Mouse (Mus musculus): ENCODE data around the gene Kif17. TPM values are rescaled to one million over a fixed set of nuclear protein-coding genes. Genes with fewer than 3 reads are reported as not detected.

Kif17 gene
- total and polyA plus RNA-seq, 2 experiments from 2014 or later: 0.11 TPM

DNA sequence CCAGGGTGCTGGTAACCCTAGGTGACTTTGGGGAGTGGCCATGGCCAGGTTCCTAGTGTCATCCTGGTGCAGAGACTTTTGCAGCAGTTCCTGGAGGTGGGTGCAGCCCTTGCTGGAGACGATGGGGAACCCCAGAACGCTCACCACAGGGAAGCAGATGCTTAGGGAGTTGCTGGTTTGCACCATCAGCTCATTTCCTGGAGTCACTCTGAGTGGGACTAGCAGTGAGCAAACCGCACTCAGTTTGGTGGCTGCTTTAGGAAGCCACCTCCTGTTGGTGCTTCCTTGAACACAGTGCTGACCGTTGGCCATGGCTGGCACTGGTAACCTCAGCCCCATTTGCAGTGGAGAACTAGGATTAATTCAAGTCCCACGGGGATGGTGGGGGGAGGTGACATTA, 9.2 kb downstream of the Kif17 start:
- Histone ChIP-seq H3K27me3 (ENCODE audit: control insufficient read depth, insufficient read depth, low read length) (peaks cover 19% of the 10 kb centered on the region), H3K27ac (ENCODE audit: low read depth) (no peak overlapping the region), H3K9ac (replicated peaks; ENCODE audit: low read depth, low read length) (no peak overlapping the region), H3K4me3 (ENCODE audit: low read depth, low read length) (no peak overlapping the region), H3K4me2 (ENCODE audit: low read depth, low read length) (no peak overlapping the region), H3K36me3 (replicated peaks; ENCODE audit: control insufficient read depth, insufficient read depth, low read length) (no peaks in the 10 kb centered on the region), H3K4me1 (ENCODE audit: control insufficient read depth, insufficient read depth) (no peaks in the 10 kb centered on the region), H3K9me3 (replicated peaks; ENCODE audit: control insufficient read depth, low read length) (no peaks in the 10 kb centered on the region)
- ATAC-seq (ENCODE audit: insufficient read depth, low read depth) (no peak), DNase-seq (ENCODE audit: low spot score) (no peak)
- 59% methylated on average over 5 of the region's 5 CpGs for WGBS
- TF ChIP-seq CTCF (IDR thresholded peaks at IDR 0.05; ENCODE audit: low read depth): no peak
- TF ChIP-seq EP300 (IDR thresholded peaks at IDR 0.05; ENCODE audit: low read depth): no peak

DNA sequence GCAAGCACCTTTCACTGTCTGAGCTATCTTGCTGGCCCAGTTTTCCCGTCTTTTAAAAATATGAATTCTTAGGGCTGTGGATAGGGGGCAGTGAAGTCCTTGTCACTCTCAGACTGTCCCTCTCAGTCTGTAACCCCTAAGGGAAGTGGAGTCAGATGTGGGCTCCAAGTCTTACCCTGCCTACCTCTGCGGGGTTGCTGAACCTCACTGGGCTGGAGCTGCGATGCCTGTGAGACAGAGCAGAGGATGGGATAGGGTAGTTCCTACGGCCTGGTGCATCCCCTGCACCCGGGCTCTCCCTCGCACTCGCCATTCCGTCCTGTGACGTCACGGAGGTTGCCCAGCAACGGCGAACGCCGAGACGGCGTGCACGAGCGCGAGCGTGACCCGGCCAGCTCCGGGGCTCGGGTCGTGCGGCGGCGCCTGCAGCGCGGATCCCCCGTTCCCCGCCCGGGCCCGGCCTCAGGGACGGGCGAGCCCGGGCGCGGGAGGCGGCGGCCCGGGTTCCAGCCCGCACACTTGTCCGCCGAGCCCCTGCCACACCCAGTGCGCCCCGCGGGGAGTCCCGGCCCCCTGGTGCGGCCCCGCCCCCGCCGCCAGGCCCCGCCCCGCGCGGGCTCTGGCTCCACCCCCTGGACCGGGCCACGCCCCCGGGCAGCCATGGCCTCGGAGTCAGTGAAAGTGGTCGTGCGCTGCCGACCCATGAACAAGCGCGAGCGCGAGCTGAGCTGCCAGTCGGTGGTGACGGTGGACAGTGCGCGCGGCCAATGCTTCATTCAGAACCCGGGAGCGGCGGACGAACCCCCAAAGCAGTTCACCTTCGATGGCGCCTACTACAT, 11.8 kb downstream of the Kif17 start:
- peak; percentile 53 for DNase-seq (ENCODE audit: low spot score)
- Histone ChIP-seq H3K27ac (ENCODE audit: low read depth) (no peak overlapping the region), H3K9me3 (replicated peaks; ENCODE audit: control insufficient read depth, low read length) (no peaks in the 10 kb centered on the region; the same call in 1 of the 2 replicates), H3K4me1 (ENCODE audit: control insufficient read depth, insufficient read depth) (no peaks in the 10 kb centered on the region), H3K9ac (replicated peaks; ENCODE audit: low read depth, low read length) (0 out of 2 replicates have a peak overlapping the region, but pooled peaks have one; percentile 2), H3K4me3 (ENCODE audit: low read depth, low read length) (peak overlapping the region; percentile 60), H3K27me3 (ENCODE audit: control insufficient read depth, insufficient read depth, low read length) (peaks cover 17% of the 10 kb centered on the region), H3K36me3 (replicated peaks; ENCODE audit: control insufficient read depth, insufficient read depth, low read length) (no peaks in the 10 kb centered on the region), H3K4me2 (ENCODE audit: low read depth, low read length) (peak overlapping the region; percentile 70)
- ATAC-seq (ENCODE audit: insufficient read depth, low read depth): peak; percentile 92
- WGBS: under 1% methylated on average over 51 of the region's 78 CpGs
- TF ChIP-seq EP300 (IDR thresholded peaks at IDR 0.05; ENCODE audit: low read depth) (no peak), CTCF (IDR thresholded peaks at IDR 0.05; ENCODE audit: low read depth) (no peak)

DNA sequence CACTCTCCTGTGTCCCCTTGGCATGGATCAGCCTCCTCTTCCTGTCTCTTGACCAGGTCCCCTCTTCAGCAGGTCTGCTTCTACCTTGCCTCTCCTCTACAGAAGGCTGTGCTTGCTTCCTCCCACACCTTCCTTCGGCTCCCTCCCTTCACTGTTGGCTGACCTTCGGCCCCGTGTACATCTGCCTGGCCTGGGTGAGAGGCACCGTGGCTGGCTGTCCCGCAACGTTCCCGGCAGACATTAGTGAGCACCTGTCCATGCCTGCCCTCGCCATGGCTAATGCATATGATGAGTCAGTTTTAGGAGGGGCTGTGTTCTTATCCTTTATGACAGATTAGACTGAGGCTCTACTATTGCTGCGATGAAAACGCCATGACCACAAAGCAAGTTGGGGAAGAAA, 17.6 kb downstream of the Kif17 start:
- no peak overlapping the region for H3K4me2 ChIP-seq (ENCODE audit: low read depth, low read length)
- H3K9ac ChIP-seq (replicated peaks; ENCODE audit: low read depth, low read length): no peak overlapping the region
- WGBS: 85% methylated on average over 10 of the region's 10 CpGs
- H3K27ac ChIP-seq (ENCODE audit: low read depth): no peak overlapping the region
- no peaks in the 10 kb centered on the region; the same call in 1 of the 2 replicates for H3K9me3 ChIP-seq (replicated peaks; ENCODE audit: control insufficient read depth, low read length)
- H3K4me1 ChIP-seq (ENCODE audit: control insufficient read depth, insufficient read depth): no peaks in the 10 kb centered on the region
- no peaks in the 10 kb centered on the region for H3K36me3 ChIP-seq (replicated peaks; ENCODE audit: control insufficient read depth, insufficient read depth, low read length)
- H3K4me3 ChIP-seq (ENCODE audit: low read depth, low read length): no peak overlapping the region
- TF ChIP-seq CTCF (IDR thresholded peaks at IDR 0.05; ENCODE audit: low read depth): no peak
- TF ChIP-seq EP300 (IDR thresholded peaks at IDR 0.05; ENCODE audit: low read depth): no peak
- H3K27me3 ChIP-seq (ENCODE audit: control insufficient read depth, insufficient read depth, low read length): peaks cover 8% of the 10 kb centered on the region
- DNase-seq (ENCODE audit: low spot score): no peak
- no peak for ATAC-seq (ENCODE audit: insufficient read depth, low read depth)

- H3K9me3 ChIP-seq (replicated peaks; ENCODE audit: control insufficient read depth, low read length): no peaks in the 10 kb centered on the region
- H3K4me1 ChIP-seq (ENCODE audit: control insufficient read depth, insufficient read depth): no peaks in the 10 kb centered on the region
- no peak for TF ChIP-seq EP300 (IDR thresholded peaks at IDR 0.05; ENCODE audit: low read depth)
- TF ChIP-seq CTCF (IDR thresholded peaks at IDR 0.05; ENCODE audit: low read depth): no peak
- DNase-seq (ENCODE audit: low spot score) (peak; percentile 15), ATAC-seq (ENCODE audit: insufficient read depth, low read depth) (peak; percentile 50)
- H3K4me3 ChIP-seq (ENCODE audit: low read depth, low read length): no peak overlapping the region
- no peaks in the 10 kb centered on the region for H3K36me3 ChIP-seq (replicated peaks; ENCODE audit: control insufficient read depth, insufficient read depth, low read length)
- H3K9ac ChIP-seq (replicated peaks; ENCODE audit: low read depth, low read length): no peak overlapping the region
- no peak overlapping the region for H3K27ac ChIP-seq (ENCODE audit: low read depth)
- no peaks in the 10 kb centered on the region for H3K27me3 ChIP-seq (ENCODE audit: control insufficient read depth, insufficient read depth, low read length)
- no peak overlapping the region for H3K4me2 ChIP-seq (ENCODE audit: low read depth, low read length)
- 47% methylated on average over 14 of the region's 14 CpGs for WGBS
Observed at GRCm38 (mm10) chr4:138272011-138272997, 22.1 kb downstream of the Kif17 start.

- H3K4me2 ChIP-seq (ENCODE audit: low read depth, low read length): no peak overlapping the region
- ATAC-seq (ENCODE audit: insufficient read depth, low read depth): no peak
- TF ChIP-seq CTCF (IDR thresholded peaks at IDR 0.05; ENCODE audit: low read depth) (no peak), EP300 (IDR thresholded peaks at IDR 0.05; ENCODE audit: low read depth) (no peak)
- 57% methylated on average over 7 of the region's 7 CpGs for WGBS
- H3K4me3 ChIP-seq (ENCODE audit: low read depth, low read length): no peak overlapping the region
- no peak for DNase-seq (ENCODE audit: low spot score)
- H3K27me3 ChIP-seq (ENCODE audit: control insufficient read depth, insufficient read depth, low read length): no peaks in the 10 kb centered on the region
- H3K4me1 ChIP-seq (ENCODE audit: control insufficient read depth, insufficient read depth): no peaks in the 10 kb centered on the region
- H3K36me3 ChIP-seq (replicated peaks; ENCODE audit: control insufficient read depth, insufficient read depth, low read length): no peaks in the 10 kb centered on the region
- no peaks in the 10 kb centered on the region for H3K9me3 ChIP-seq (replicated peaks; ENCODE audit: control insufficient read depth, low read length)
- no peak overlapping the region for H3K27ac ChIP-seq (ENCODE audit: low read depth)
- H3K9ac ChIP-seq (replicated peaks; ENCODE audit: low read depth, low read length): no peak overlapping the region
Observed at GRCm38 (mm10) chr4:138278346-138278745, 28.1 kb downstream of the Kif17 start.
